Mouse (Mus musculus) testis, postnatal 10 days (tissue): ENCODE data around the gene Opa3.

Experiments used
- DNase-seq: peaks from one replicate; pipeline ENCODE4 v3.0.0; 2021; ENCODE audit warnings: low spot score

The Opa3 gene

DNA sequence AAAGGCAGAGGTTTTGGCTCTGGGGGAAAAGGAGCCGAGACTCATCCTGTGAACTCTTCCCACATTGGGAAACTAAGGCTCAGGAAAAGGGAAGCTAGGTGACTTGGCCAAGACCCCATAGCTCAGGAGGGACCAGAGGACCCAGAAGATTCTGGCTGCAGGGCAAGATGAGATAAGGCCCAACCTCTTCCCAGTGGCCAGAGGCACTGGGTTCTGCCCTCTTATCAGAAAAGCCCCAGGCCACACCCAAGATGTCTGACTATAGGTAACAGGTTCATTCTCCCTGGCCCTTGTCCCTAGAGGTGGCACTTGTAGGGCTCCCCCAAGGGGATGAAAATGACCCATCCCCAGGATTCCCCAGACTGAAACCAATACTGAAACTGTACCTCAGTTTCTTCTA, 18.7 kb downstream of the Opa3 start:
- DNase-seq = no peak

GRCm38 (mm10) chr7:19247511-19247910, 19.4 kb downstream of the Opa3 start:
- no peak for DNase-seq

DNA sequence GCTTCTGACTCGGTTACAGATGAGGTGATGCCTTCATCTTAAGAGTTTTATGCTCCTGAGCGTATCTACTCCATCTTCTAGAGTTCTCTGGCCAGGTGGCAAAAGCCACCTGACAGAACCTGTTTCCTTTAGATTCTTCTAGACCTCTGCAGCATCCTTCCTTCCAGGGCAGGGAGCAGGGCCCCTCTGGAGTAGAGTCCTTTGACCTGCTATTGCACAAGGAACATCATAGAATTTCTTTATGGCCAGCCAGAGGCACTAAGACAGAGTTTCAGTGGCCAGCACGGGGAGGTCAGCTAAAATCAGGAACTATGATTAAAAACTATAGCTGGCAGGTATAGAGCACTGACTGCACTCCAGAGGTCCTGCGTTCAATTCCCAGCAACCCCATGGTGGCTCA, 23.9 kb downstream of the Opa3 start:
- DNase-seq = no peak

GRCm38 (mm10) chr7:19253437-19253836, 25.3 kb downstream of the Opa3 start:
- no peak for DNase-seq

- DNase-seq = no peak
These were observed 27.3 kb downstream of the Opa3 start for GRCm38 (mm10) chr7:19255395-19255794.

GRCm38 (mm10) chr7:19256567-19256966, 28.4 kb downstream of the Opa3 start:
- DNase-seq = no peak

GRCm38 (mm10) chr7:19257390-19258022, 29.4 kb downstream of the Opa3 start:
- DNase-seq = peak; percentile 75

GRCm38 (mm10) chr7:19258336-19258735, 30.2 kb downstream of the Opa3 start:
- no peak for DNase-seq

GRCm38 (mm10) chr7:19265147-19265546, 37.0 kb downstream of the Opa3 start:
- no peak for DNase-seq

- no peak for DNase-seq
These were observed 38.0 kb downstream of the Opa3 start for GRCm38 (mm10) chr7:19265928-19266822.

GRCm38 (mm10) chr7:19267051-19267450, 38.9 kb downstream of the Opa3 start:
- no peak for DNase-seq

DNA sequence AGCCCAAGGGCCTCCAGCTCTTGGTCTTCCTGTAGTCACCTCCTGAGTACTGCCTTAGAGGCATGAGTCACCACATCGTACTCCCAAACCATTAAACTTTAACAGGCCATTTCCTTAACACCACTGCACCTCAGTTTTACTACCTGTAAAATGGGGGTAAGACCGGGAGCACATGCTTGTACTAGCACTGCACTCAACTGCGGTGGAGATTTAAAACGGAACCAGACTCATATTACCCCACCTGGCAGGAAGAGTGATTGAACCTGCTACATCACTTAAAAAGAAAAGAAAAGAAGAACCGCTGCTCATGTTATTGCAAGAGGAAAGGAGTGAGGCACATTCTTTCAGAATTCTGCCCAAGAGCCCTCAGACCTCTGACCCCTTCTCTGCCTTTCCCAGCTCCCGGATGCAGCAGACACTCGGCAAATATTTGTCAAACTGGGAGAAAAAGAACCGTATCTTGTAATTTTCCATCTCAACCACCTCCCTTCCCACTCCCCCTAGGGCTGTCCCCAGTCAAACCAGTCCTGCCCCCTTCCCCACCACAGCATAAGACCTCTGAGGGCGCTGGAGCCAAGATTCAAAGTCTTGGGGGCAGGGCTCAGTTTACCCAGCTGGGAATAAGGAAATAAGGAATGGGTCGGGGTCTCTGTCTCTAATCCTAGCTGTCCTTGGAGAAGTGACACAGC, 41.0 kb downstream of the Opa3 start:
- no peak for DNase-seq

- peak; percentile 70 for DNase-seq
These were observed 41.7 kb downstream of the Opa3 start for GRCm38 (mm10) chr7:19269721-19270441.

- peak; percentile 63 for DNase-seq
These were observed 42.5 kb downstream of the Opa3 start for GRCm38 (mm10) chr7:19270509-19271237.

- peak; percentile 89 for DNase-seq
These were observed 43.4 kb downstream of the Opa3 start, which contains the start of gene Vasp for GRCm38 (mm10) chr7:19271238-19272172. Vasp (minus strand) TSS chr7:19271817.

GRCm38 (mm10) chr7:19272173-19272764, 44.1 kb downstream of the Opa3 start:
- peak; percentile 85 for DNase-seq

GRCm38 (mm10) chr7:19276253-19276652, 48.1 kb downstream of the Opa3 start:
- no peak for DNase-seq

DNA sequence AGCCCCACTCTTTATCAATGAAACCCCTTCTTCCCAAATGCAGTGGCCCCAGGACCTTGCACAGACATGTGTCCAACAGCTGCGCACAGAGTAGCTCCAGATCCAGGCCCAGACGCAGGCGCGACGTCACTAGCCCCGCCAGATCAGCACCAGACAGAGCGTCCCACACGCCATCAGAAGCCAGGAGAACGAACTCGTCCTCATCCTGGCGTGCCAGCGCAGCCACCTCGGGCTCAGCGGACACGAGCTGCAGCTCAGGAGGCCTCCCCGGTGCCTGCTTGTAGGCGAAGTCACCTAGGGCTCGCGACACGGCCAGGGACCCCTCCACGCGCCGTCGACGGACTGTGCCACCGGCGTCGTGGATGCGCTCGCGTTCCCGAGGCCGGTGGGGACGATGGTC, 50.9 kb downstream of the Opa3 start:
- no peak for DNase-seq

GRCm38 (mm10) chr7:19279581-19280114, 51.5 kb downstream of the Opa3 start, which contains the start of gene Ppm1n:
Ppm1n (minus strand) TSS chr7:19280064.
- no peak for DNase-seq
